Mouse (Mus musculus) bone marrow macrophage, adult 2 months (primary cell): ENCODE results near the gene C1qtnf5.

Experiments used
- CTCF ChIP-seq: IDR thresholded peaks from 2 replicates; pipeline ENCODE4 v1.5.1; 2012; ENCODE audit warnings: low read depth, mild to moderate bottlenecking, low read length, moderate library complexity
- POLR2A ChIP-seq: IDR thresholded peaks from 2 replicates; pipeline ENCODE4 v1.6.1; 2012; ENCODE audit warnings: mild to moderate bottlenecking, low read depth, low read length, borderline replicate concordance

DNA sequence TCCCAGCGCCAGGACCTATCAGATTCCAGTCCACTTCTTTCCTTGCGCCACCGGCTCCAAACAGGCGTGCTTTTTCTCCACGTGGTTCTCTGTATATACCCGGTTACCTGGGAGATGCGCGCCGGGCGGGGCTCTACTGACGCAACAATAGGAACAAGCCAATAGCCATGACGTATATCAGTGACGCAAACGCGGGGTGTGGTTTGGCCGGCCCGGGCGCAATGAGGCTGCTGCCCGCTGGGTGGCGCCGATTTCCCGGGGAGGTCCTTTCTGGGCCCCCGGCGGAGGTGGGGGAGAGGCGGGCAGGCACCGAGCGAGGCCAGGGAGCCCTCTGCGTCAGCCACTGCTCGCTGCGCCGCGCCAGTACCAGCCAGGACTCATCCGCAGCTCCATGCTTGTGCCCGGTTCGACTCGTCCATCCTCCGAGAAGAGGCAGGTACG is 40.2 kb upstream of the C1qtnf5 start, which contains the start of gene Usp2:
- no peak for TF ChIP-seq POLR2A
- peak; percentile 34; the same call in 1 of the 2 replicates for TF ChIP-seq CTCF
